Mouse (Mus musculus) embryo, embryonic 10 days (tissue): Measurements from ENCODE around the gene Hnrnpul2.
"Not testable (repeated sequence)": the region's sequence is repeated elsewhere in the genome, so short reads cannot be mapped to it uniquely, and the experiment has no call there.

Experiments
- DNase-seq: peaks from one replicate; pipeline ENCODE4 v3.0.0-alpha.2; 2015; ENCODE audit warnings: low spot score

Gene Hnrnpul2

DNA sequence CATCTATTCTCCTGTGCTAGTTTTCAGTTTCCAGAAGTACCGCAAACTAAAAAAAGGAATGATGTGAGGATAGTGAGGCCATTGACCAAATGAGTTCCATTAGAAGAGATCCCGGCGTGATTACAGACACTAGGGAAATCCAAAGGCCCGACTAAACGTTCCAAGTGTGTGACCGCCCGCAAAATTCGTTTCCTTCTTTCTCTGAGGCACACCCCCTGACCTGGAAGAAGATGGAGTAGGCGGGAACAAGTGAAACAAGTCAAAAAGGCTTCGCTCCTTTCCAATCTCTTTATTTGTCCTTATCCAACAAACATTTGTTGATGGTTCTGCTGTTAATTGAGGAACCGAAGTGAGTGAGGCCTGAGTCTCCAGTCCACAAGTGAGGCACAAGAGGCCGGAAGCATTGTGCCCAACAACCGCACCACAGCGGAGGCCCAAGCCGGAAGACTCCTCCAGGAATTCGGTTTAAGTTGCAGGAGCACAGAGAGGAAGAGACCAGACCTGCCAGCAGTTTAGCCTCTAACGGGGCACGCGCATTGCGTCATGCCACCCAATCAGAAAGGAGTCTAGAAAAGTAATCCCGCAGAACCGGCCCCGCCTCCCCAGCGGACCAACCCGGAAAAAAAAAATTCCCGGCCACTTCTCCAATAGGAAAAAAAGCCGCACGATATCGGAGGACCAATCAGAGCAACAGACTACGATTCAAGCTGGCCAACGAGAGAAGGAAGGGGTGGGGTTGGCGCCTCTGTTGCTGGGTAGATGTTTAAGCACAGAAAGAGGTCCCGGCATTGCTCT is 812 bp upstream of the Hnrnpul2 start, which contains the start of gene Ttc9c:
Gene Ttc9c, minus strand, starts transcription at position 533 of the 795 bp plus-strand sequence.
- peak; percentile 98 for DNase-seq

- DNase-seq, result no peak
Measured at GRCm38 (mm10) chr19:8820424-8820956, 680 bp downstream of the Hnrnpul2 start.

GRCm38 (mm10) chr19:8821146-8821545 is 1.3 kb downstream of the Hnrnpul2 start:
- no peak for DNase-seq

- no peak for DNase-seq
Measured at GRCm38 (mm10) chr19:8822696-8823095, 2.9 kb downstream of the Hnrnpul2 start.

- no peak for DNase-seq
Measured at GRCm38 (mm10) chr19:8829660-8830059, 9.8 kb downstream of the Hnrnpul2 start, which contains the start of gene AC129217.1. Gene AC129217.1 (plus strand): TSS chr19:8829773.

GRCm38 (mm10) chr19:8830664-8831063 is 10.9 kb downstream of the Hnrnpul2 start:
- DNase-seq, result no peak

- no peak for DNase-seq
Measured at GRCm38 (mm10) chr19:8831262-8831661, 11.5 kb downstream of the Hnrnpul2 start.

GRCm38 (mm10) chr19:8832971-8833370 is 13.2 kb downstream of the Hnrnpul2 start:
- DNase-seq, result no peak

DNA sequence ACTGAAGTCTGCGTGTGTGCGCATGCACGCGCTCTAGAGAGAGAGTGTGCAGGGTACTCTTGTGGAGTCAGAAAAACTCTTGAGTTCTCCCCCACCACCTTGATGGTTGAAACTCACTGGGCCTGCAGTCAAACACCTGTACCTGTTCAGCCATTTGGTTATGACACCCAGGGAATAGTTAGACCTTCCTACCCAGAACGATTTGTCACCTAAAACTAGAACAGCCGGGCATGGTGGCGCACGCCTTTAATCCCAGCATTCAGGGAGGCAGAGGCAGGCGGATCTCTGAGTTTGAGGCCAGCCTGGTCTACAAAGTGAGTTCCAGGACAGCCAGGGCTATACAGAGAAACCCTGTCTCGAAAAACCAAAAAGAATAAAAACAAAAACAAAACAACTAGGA is 16.5 kb downstream of the Hnrnpul2 start:
- DNase-seq, result not testable (repeated sequence)

DNA sequence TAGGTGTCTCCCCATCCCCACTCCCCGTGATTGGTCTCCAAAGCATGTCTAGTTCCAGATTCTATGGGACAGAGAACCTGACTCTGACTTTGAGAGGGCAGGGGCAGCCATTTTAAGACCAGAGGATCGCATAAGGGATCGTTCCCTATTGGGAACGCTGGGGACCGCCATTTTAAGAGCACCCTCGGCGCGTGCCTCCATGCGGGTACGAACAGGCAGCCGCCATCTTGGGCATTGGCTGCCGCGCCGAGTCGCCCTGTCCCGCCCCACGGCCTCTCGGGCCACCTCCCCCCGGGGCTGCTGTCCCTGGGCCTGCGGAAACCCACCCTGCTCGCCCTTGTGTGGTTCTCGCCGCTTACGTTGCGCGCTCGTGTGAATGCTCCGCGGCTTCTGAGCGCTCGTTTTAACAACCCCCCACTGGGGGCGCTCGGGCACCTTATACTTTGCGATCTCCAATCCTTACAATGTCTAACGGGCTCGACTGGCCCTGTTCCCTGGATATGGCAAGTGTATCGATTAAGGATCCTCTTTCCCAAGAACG is 17.5 kb downstream of the Hnrnpul2 start, which contains the start of gene Bscl2:
Gene Bscl2, plus strand, starts transcription at position 217 of the 541 bp plus-strand sequence.
- peak; percentile 92 for DNase-seq

DNA sequence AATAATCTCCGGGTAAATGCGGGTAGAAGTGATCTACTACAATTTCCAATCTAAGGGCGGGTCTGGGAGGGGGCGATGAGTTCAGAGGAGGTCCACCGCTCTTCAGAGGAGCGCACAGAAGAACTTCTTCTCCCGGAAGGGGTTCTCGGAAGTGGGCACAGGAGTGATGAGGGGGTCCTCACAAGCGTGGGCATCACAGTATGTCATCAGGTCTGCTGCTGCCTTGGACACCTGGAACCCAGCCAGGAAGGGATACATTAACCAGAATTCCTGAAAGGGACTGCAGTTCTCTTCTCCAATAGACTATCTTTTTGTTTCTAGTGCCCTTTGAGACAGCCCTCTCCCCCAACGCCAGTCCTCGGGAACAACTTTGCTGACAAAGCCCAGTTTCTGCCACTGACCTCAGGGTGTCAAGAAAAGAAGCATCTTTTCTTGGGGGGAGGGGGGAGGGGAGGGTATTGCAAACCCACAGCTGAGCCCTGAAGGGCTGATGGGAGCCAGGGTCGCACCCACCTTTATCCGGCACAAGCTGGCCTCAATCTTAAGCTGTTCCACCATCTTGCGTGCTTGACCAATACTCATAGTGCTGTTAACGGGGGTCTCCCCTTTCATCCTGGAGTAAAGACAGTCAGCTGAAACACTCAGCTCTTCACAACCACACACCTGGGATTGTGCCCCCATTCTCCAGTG is 18.4 kb downstream of the Hnrnpul2 start:
- no peak for DNase-seq

GRCm38 (mm10) chr19:8839103-8839907 is 19.5 kb downstream of the Hnrnpul2 start, which contains the start of gene Gng3:
Gene Gng3 (minus strand): TSS chr19:8839194.
- DNase-seq, result peak; percentile 63

- peak; percentile 80 for DNase-seq
Measured at GRCm38 (mm10) chr19:8839908-8840791, 20.3 kb downstream of the Hnrnpul2 start.

GRCm38 (mm10) chr19:8841012-8841411 is 21.2 kb downstream of the Hnrnpul2 start:
- no peak for DNase-seq

DNA sequence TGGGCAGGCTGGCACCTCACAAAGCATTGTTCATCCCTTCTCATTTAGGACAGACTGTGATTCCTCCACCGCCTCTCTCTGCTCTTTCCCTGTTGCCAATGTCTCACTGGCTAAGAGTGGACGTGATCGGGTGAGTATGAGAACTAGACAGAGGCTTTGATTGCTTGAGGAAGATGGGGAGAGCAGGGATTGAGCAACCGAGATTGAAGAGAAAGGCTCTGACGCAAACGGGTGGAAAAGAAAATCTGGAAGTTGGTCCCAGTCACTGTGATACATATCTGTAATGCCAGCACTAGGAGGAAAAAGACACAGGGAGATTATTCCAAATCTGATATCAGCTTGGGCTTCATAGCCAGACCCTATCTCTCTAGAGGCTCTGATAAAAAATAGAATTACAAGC is 23.2 kb downstream of the Hnrnpul2 start:
- DNase-seq, result no peak

GRCm38 (mm10) chr19:8844371-8845129 is 24.7 kb downstream of the Hnrnpul2 start:
- DNase-seq, result peak; percentile 87

GRCm38 (mm10) chr19:8848356-8848755 is 28.5 kb downstream of the Hnrnpul2 start:
- no peak for DNase-seq

DNA sequence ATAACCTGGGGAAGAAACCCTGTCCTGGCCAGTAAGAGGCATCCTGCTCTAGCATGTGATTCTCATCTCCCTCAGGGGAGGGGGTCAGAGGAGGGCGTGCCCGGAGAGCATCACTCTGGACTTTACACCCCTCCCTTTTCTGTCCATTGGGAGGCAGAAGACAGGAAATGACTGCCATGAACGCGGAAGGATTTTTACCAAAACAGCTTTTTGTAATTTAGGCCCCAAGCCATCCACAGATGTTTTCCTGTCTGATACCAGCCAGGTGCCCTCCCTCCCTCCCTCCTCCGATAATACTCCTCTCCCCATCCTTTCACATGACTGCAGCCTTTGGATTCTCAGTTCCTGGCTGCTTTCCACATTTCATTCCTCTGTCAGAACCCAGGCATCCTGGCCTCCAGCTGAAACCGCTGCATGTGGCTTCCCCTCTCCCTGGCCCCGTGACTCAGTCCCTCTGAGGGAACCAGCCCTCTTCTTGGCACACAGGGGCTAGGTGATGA is 30.6 kb downstream of the Hnrnpul2 start, which contains the start of gene Lrrn4cl:
Gene Lrrn4cl, plus strand, starts transcription at position 367 of the 500 bp plus-strand sequence.
- DNase-seq, result peak; percentile 68

GRCm38 (mm10) chr19:8851639-8852038 is 31.8 kb downstream of the Hnrnpul2 start:
- no peak for DNase-seq
